Mouse (Mus musculus) olfactory bulb, adult 2 months (tissue): ENCODE measurements around the gene Iqcg. TPM values are rescaled to one million over a fixed set of nuclear protein-coding genes. Genes with fewer than 3 reads are reported as not detected.

ENCODE experiments used
- H3K27ac ChIP-seq: fragments of 200-500 bp; 2 replicates; pipeline ENCODE4 v1.5.1; 2012; ENCODE audit warnings: low read depth, low read length; ENCODE audit not compliant: insufficient read depth
- H3K4me1 ChIP-seq: fragments of 200-500 bp; 2 replicates; pipeline ENCODE4 v1.6.1; 2012; ENCODE audit warnings: low read length; ENCODE audit not compliant: control insufficient read depth, insufficient read depth
- H3K4me3 ChIP-seq: fragments of 200-500 bp; 2 replicates; pipeline ENCODE4 v1.5.1; 2012; ENCODE audit warnings: mild to moderate bottlenecking, low read depth, low read length, moderate library complexity; ENCODE audit not compliant: insufficient read depth
- CTCF ChIP-seq: fragments of 200-500 bp; IDR thresholded peaks from 2 replicates; pipeline ENCODE4 v1.5.1; 2012; ENCODE audit warnings: low read depth, mild to moderate bottlenecking, low read length, moderate library complexity; ENCODE audit not compliant: insufficient read depth
- POLR2A ChIP-seq: fragments of 200-500 bp; IDR thresholded peaks from 2 replicates; pipeline ENCODE4 v1.6.1; 2012; ENCODE audit warnings: mild to moderate bottlenecking, low read depth, low read length, moderate library complexity; ENCODE audit not compliant: insufficient read depth
- WGBS: fragments of 180-500 bp; shearing (Covaris S2); methylation state at CpG from one replicate; pipeline ENCODE4 v1.1.7; 2018; 5-methylcytosine and 5-hydroxymethylcytosine counted together
- polyA plus RNA-seq: library from polyadenylated mRNA; stranded (reverse); fragments of >200 nt; gene quantifications from 2 replicates; pipeline ENCODE4 v1.2.4, GENCODE M21; 2012; ENCODE audit warnings: low replicate concordance; ENCODE audit not compliant: missing spikeins, insufficient read depth, insufficient read length

Gene Iqcg
- polyA plus RNA-seq, 1 experiment = not detected

DNA sequence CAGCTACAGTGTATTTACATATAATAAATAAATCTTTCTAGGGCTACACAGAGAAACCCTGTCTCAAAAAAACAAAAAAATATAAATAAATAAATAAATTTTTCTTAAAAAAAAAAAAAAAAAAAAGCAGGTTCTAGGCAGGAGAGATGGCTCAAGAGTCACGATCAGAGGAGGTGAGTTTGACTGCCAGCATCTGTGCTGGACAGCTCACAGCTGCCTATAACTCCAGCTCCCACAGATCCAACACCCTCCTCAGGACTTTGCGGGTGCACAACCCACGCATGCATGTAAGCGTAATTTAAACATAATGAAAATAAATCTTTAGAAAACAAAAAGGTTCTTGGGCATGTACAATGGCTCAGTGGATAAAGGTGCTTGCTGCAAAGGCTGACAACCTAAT lies 20.0 kb downstream of the Iqcg start:
- TF ChIP-seq CTCF = no peak
- TF ChIP-seq POLR2A = no peak
- Histone ChIP-seq H3K4me1 (no peaks in the 10 kb centered on the region), H3K27ac (no peak overlapping the region), H3K4me3 (no peak overlapping the region)
- WGBS = 90% methylated on average over 4 of the region's 4 CpGs

DNA sequence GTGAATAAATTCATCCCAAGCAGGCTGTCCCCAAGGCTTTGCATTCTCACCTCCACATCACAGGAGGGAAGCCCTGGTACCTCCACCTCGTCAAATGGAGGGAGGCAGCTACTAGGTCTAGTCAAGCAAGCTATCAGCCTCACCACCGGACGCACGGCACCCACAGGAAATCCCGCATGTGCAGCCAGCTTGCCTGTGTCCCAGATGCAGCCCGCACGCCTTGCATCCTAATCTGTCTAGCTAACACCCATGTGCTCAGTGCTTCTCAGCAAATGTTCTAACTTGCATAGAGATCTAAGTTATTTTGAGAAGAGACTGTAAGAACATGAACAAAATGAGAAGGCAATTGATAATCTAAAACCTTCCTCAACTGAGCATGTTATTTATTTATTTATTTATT lies 29.7 kb downstream of the Iqcg start:
- Histone ChIP-seq H3K4me3 (no peak overlapping the region), H3K27ac (no peak overlapping the region), H3K4me1 (peaks cover 4% of the 10 kb centered on the region)
- 89% methylated on average over 7 of the region's 7 CpGs for WGBS
- TF ChIP-seq CTCF = no peak
- TF ChIP-seq POLR2A = no peak

DNA sequence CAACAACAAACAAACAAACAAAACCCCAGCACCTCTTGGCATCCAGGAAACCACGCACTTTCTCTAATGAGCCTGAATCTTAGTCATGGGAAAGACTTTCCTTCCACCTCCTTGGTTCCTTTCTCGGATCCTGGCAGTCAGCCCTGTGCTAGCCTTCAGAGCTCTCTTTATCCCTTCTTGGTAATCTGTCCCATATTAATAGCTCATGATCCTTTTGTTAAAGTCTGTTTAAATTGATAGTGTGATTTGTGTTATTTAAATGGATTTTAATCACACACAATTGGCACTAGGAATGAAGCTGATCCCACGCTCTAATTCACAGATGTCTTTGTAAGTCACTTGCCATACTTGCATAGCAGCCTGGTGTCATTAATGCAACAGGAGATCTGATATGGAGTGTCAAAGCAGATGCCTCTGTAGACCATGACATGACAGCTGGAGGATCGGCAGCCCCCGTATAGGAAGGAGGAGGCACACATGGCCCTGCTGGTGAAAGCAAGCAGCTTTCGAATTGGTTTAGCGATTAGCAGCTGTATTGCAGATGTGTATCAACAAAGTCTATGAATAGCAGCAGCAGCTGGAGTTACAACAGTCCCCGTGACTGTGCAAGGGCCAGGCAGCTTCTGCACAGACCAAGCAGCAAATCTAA lies 31.4 kb downstream of the Iqcg start:
- H3K27ac ChIP-seq = no peak overlapping the region
- 34% methylated on average over 8 of the region's 8 CpGs for WGBS
- TF ChIP-seq POLR2A (no peak), CTCF (no peak)

DNA sequence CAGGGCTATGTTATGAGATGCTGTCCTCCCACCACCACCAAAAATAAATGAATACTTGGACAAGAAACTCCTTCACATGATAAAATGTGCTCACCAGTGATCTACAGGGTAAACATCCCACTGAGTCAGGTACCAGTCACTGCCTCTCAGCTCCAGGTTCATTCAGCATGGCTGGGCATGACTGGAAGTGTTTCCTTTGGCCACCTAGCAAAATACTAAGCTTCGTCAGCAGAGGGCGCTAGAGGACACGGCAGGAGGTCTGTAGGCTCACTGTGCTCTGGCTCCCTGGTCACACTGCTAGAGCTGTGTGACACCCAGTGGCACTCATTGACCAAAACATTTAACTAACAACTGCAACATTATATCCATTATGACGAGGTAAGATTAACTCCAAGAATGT lies 32.3 kb downstream of the Iqcg start:
- H3K4me1 ChIP-seq = peaks cover 7% of the 10 kb centered on the region
- WGBS = 4% methylated on average over 4 of the region's 4 CpGs
- TF ChIP-seq CTCF (peak; percentile 80; the same call in 1 of the 2 replicates), POLR2A (no peak)
- H3K27ac ChIP-seq = no peak overlapping the region
- no peak overlapping the region for H3K4me3 ChIP-seq

More for the DNA sequence above, 31.4 kb downstream of the Iqcg start:
- Histone ChIP-seq H3K4me3 (no peak overlapping the region), H3K4me1 (peaks cover 4% of the 10 kb centered on the region)

DNA sequence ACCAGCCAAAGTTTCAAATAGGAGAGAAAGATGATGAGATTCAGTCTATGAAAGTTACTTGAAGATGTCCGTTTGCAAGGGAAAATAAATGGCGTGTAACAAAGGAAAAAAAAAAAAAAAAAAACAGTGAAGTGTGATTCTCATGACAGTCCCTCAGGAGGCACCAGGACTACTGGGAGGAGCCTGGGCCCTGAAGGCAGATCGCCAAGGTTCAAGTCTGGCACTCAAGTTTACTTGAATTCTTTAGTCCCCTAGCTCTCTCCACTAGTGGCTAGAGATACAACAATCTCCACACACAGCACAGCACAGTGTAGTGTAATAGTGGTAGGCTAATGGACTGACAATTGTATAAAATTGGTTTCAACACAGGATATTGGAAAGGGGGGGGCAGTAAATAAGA lies 34.6 kb downstream of the Iqcg start:
- TF ChIP-seq POLR2A (no peak), CTCF (no peak)
- 78% methylated on average over 3 of the region's 3 CpGs for WGBS
- no peak overlapping the region for H3K4me3 ChIP-seq

DNA sequence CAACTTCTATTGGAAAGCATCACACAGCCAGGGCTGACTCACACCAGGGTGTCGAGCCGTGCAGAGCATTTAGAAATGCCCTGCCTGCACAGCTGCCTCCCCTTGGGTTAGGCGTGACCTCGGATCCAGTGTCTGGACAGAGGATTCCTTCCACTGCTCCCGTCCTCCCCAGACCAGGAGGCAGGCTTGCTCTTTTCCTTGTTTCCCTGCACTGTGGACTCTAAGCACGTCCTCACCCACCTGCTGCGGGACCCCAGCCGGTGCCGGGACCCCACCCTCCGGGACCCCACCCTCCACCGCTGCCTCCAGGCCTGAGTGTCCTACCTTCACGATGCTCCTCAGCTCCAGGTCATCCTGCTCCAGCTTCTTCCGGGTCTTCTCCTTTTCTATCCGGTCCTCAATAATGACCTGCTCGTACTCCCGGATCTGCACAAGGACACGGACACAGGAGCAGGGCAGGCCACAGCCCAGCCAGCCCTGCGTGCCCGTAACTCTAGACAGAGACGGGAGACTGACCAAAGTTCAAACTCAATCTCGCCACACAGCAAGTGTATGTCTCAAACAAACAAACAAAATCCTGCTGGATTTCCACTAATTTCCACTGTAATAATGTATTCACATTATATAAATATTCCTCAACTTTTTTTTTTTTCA lies 36.8 kb downstream of the Iqcg start:
- 71% methylated on average over 21 of the region's 21 CpGs for WGBS
- Histone ChIP-seq H3K4me3 (no peak overlapping the region), H3K4me1 (peaks cover 10% of the 10 kb centered on the region), H3K27ac (no peak overlapping the region)
- TF ChIP-seq POLR2A = no peak
- no peak for TF ChIP-seq CTCF

More for the DNA sequence above, 34.6 kb downstream of the Iqcg start:
- Histone ChIP-seq H3K4me1 (peaks cover 7% of the 10 kb centered on the region), H3K27ac (no peak overlapping the region)

DNA sequence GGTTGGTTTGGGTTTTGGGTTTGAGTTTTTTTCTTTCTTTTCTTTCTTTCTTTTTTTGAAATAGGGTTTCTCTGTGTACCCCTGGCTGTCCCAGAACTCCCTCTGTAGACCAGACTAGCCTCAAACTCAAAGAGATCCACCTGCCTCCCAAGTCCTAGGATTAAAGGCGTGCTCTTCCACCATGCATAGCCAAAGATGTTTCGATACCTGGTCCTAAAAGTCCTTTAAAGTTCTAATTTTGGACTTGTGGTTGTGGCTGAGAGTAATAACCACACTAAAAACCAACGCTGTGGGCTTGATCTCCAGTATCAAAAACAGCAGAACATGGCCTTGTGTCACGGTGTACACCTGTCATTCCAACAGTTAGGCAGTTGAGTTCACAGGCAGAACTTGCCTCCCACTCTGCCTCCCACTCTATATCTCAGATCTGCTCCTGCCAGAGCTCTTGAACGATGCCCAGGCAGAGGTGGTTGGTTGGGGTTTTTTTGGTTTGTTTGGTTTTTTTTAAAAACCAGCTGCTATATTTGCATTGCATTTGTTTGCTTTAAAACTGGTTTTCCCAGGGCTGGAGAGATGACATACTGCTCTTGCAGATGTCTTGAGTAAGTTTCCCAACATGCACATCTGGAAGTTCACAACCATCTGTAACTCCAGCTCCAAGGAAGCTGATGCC lies 38.2 kb downstream of the Iqcg start:
- 80% methylated on average over 5 of the region's 5 CpGs for WGBS
- H3K4me3 ChIP-seq = no peak overlapping the region
- H3K27ac ChIP-seq = no peak overlapping the region
- TF ChIP-seq CTCF = no peak
- TF ChIP-seq POLR2A = no peak
- H3K4me1 ChIP-seq = peaks cover 14% of the 10 kb centered on the region

DNA sequence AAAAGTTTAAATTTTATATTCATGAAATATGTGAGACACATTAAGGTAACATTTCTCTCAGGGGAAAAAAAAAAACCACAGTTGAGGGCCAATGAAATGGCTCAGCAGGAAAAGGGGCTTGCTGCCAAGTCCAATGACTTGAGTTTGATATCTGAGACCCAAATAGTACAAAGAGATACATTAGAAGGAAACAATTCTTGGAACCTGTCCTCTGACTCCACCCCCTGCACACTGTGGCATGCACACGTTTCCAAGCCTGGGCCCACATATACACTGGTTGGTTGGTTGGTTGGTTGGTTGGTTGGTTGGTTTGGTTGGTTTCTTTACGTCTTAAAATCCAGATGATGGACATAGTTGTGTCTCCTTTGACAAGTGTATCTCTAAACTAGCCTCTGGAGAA lies 40.0 kb downstream of the Iqcg start:
- H3K4me3 ChIP-seq = no peak overlapping the region
- H3K27ac ChIP-seq = no peak overlapping the region
- no peak for TF ChIP-seq POLR2A
- no peak for TF ChIP-seq CTCF
- H3K4me1 ChIP-seq = peaks cover 14% of the 10 kb centered on the region
- WGBS = 81% methylated on average over 2 of the region's 2 CpGs

DNA sequence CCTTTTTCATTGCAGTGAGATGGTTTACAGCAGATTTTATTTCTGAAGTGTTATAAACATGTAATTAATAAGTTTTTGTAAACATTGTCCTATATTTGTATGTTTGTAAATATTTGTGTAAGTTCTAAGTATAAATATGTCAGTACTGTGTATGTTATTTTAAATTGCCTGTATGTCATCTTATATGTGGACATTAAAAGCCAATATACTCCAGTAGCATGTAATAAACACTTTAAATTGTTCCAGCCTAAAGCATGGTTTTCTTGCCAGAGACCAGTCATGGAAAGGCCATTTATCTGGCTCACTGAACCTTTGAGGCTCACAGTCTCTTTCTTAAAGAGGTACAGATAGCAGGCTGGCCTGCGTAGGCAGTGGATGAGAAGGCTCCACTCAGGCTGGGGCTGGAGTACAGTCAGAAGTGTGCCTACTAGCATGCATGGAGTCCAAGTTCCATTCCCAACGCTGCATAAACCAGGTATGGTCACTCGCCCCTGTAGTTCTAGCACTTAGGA lies 40.6 kb downstream of the Iqcg start:
- 88% methylated on average over 3 of the region's 3 CpGs for WGBS
- H3K4me1 ChIP-seq = peaks cover 14% of the 10 kb centered on the region
- TF ChIP-seq CTCF (no peak), POLR2A (no peak)
- H3K27ac ChIP-seq = no peak overlapping the region
- H3K4me3 ChIP-seq = no peak overlapping the region
